Mouse (Mus musculus) erythroblast, embryonic 14.5 days (primary cell): ENCODE data around the gene Eif2ak3. TPM values are rescaled to one million over a fixed set of nuclear protein-coding genes. Genes with fewer than 3 reads are reported as not detected.

Experiments used
- H3K27me3 ChIP-seq: 2 replicates; pipeline ENCODE4 v1.6.1; 2012; ENCODE audit warnings: inconsistent platforms; ENCODE audit not compliant: control insufficient read depth
- H3K36me3 ChIP-seq: 2 replicates; pipeline ENCODE4 v1.6.1; 2012; ENCODE audit warnings: mild to moderate bottlenecking, inconsistent platforms; ENCODE audit not compliant: control insufficient read depth
- H3K4me1 ChIP-seq: 2 replicates; pipeline ENCODE4 v1.6.1; 2012; ENCODE audit warnings: inconsistent platforms; ENCODE audit not compliant: control insufficient read depth
- H3K4me3 ChIP-seq: replicated peaks from 2 replicates; pipeline ENCODE3; 2012; ENCODE audit warnings: moderate library complexity, mild to moderate bottlenecking, inconsistent platforms
- H3K9me3 ChIP-seq: 2 replicates; pipeline ENCODE4 v1.6.1; 2012; ENCODE audit warnings: low read length, inconsistent platforms, mixed read lengths; ENCODE audit not compliant: control insufficient read depth
- GATA1 ChIP-seq: IDR thresholded peaks from 2 replicates; pipeline ENCODE4 v1.6.1; 2012; ENCODE audit warnings: low read length, inconsistent platforms, mixed read lengths
- TAL1 ChIP-seq: IDR thresholded peaks from 3 replicates; pipeline ENCODE4 v1.6.1; 2012; ENCODE audit warnings: low read length, inconsistent platforms, mixed read lengths
- polyA plus RNA-seq: library from polyadenylated mRNA; stranded (reverse); fragments of >175 nt; gene quantifications from 2 replicates; pipeline ENCODE4 v1.2.3, GENCODE M21; 2012

Eif2ak3 gene
- 0.09 and 0.44 TPM in 2 replicates for polyA plus RNA-seq

DNA sequence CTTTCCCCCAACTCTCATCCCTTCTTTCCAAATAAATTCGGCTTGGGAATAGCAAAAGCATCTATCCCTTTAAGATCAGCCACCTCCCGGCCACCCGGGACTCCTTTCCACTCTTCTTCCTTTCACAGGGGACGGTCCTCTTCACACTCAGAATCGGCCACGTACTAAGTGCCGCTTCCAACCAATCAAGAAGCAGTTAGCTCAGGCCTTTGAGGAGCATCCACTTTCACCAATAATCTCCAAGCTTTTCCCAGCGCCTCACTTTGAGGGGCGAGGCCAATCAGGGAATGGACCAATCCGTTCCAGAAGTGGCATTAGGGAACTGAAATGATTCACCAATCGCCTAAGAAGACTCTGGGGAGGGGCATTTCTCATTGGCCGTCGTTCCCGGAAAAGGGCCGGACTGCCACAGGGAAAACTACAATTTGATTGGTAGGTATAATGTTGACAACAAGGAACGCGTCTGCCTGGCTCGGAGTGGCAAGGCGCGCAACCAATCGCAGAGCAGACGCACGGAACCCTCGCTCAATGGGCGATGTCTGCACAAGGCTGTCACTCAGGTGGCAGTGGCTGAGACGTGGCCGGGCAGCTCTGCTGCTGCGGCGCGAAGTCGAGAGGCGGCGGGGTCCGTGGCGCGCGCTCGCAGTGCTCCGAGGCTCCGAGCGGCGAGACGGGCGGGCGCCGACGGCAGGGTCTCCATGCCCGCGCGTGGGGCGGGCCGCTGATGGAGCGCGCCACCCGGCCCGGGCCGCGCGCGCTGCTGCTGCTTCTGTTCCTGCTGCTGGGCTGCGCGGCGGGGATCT, at the start of gene Eif2ak3:
Eif2ak3 (plus strand) TSS at position 514 of the 803 bp plus-strand sequence.
- TF ChIP-seq GATA1: no peak
- TF ChIP-seq TAL1: no peak
- peaks cover 43% of the 10 kb centered on the region for H3K4me1 ChIP-seq
- no peaks in the 10 kb centered on the region for H3K27me3 ChIP-seq

DNA sequence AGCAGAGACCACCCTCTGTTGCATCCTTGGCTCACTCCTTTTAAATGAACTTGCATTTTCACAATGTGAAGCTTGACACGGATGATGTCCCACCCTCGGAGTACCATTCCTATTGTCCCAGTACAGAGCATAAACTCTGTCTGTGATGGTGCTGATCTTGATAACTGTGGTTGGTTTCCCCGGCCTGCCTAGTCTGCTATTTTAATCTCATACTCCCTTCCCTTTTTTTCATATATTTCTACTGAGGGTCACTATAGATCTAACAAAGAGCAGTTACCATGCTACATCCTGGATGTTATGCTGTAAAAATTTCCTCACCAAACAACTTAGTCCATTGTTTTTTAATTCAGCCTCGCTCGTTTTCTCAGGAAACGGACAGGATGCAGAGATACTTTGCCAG, 47.4 kb upstream of the Eif2ak3 start:
- no peak overlapping the region for H3K4me3 ChIP-seq
- H3K36me3 ChIP-seq: no peaks in the 10 kb centered on the region
- TF ChIP-seq GATA1 (no peak), TAL1 (no peak)
- peaks cover 49% of the 10 kb centered on the region for H3K4me1 ChIP-seq
- H3K9me3 ChIP-seq: no peaks in the 10 kb centered on the region
- no peaks in the 10 kb centered on the region for H3K27me3 ChIP-seq

More for the DNA sequence above, at the start of gene Eif2ak3:
- peaks cover 9% of the 10 kb centered on the region for H3K36me3 ChIP-seq
- H3K9me3 ChIP-seq: no peaks in the 10 kb centered on the region
- peak within 1 kb of the TSS; percentile 74 for H3K4me3 ChIP-seq

DNA sequence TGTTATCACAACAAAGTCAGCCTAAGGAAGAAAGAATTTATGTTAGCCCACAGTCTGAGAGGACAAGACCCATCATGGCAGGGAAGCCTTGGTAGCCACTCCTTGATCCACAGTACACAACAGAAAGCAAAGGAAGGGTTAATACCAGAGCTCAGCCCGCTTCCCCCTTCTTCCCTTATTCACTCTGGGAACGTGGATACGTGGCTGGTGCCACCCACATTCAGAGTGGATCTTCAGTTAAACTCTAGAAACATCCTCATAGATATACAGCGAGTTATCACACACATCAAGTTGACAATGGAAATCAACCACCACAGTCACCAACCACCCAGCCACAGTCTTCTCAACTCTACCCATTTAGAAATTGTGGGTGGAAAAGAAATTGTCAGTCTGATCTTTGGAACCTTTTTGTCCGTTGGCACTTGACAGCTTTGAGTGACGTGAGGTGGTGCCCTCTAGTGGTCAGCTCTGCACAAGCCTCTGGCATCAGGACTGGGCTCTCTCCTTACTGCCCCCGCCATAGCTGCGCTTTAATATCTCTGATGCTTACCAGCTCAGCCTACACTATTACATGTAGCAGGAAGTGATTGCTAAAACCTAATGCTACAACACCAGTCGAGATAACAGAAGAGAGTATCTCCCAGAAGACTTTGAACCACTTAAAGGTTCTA, 46.6 kb upstream of the Eif2ak3 start:
- Histone ChIP-seq H3K9me3 (no peaks in the 10 kb centered on the region), H3K36me3 (no peaks in the 10 kb centered on the region), H3K4me3 (no peak overlapping the region), H3K27me3 (peaks cover under 1% of the 10 kb centered on the region; the same call in 1 of the 2 replicates), H3K4me1 (peaks cover 46% of the 10 kb centered on the region)
- TF ChIP-seq TAL1 (no peak), GATA1 (no peak)

DNA sequence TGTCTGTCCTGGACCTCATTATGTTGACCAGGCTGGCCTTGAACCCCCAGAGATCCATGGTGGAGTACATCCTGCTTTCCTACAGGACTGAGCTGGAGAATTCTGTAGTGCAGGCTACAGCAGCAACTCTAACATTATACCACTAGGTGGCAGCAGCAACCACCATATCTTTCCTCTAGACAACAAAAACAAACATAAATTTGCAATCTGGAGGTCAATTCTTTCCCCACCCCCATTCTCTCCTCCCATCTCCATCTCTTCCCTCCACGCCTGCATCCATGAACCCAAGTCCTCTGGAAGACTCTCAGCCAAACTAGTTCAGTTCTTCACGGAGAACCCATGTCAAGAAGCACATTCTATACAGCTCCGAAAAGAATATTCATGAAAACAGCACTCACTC, 39.7 kb upstream of the Eif2ak3 start:
- peak overlapping the region; percentile 46 for H3K4me3 ChIP-seq
- no peaks in the 10 kb centered on the region for H3K9me3 ChIP-seq
- H3K36me3 ChIP-seq: no peaks in the 10 kb centered on the region
- peaks cover 19% of the 10 kb centered on the region for H3K4me1 ChIP-seq
- TF ChIP-seq TAL1 (no peak), GATA1 (no peak)
- peaks cover 3% of the 10 kb centered on the region; the same call in 1 of the 2 replicates for H3K27me3 ChIP-seq

DNA sequence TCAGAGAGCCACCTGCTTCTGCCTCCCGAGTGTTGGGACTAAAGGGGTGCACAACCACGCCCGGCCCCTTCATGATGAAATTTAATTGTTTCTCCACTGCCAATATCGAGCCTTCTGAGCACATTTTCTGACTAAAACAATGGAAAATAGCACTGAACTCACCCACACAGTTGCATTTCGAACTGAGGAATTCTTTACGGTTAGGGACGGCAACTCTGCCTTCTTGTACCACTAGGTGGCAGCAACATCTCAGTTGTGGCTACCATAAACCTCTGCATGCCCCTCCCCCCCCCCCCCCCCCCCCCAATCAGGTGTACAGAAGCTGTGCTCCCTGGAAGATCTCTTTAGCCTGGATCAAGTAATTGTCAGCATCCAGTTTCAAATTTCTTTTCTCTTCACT, 39.0 kb upstream of the Eif2ak3 start:
- H3K4me3 ChIP-seq: peak overlapping the region; percentile 41
- H3K27me3 ChIP-seq: peaks cover 3% of the 10 kb centered on the region; the same call in 1 of the 2 replicates
- H3K36me3 ChIP-seq: no peaks in the 10 kb centered on the region
- no peaks in the 10 kb centered on the region for H3K9me3 ChIP-seq
- TF ChIP-seq GATA1 (no peak), TAL1 (no peak)
- peaks cover 19% of the 10 kb centered on the region for H3K4me1 ChIP-seq

DNA sequence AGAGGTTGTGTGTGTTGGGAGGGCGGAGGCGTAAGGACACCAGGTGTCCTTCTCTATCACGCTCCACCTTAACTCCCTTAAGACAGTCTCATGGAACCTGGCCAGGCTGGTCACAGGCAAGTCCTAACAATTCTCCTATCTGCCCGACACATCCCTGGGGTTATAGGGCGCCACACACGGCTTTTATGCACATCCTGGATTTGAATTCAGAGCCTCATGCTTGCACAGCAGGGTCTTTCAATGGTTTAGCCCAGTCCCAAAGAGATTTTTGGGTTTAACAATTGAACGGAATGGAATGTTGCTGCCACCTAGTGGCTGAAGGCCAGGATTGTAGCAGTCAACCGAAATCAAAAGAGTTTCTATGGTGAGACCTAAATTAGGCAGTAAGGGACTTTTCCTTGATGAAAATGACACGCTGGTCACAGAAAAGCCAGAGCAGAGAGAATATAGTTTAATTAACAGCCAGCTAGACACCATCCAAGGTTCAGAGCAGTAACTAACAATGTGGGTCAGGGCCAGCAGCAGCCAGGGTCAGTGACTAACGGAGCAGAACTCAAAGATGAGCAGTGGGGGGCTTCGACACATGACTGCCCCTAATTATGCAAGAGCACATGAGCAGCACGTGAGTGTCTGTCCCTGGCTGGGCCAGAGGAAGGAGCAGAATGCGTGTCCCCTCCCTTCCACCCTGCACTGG, 38.3 kb upstream of the Eif2ak3 start:
- H3K27me3 ChIP-seq: peaks cover 3% of the 10 kb centered on the region; the same call in 1 of the 2 replicates
- peaks cover 24% of the 10 kb centered on the region for H3K4me1 ChIP-seq
- H3K4me3 ChIP-seq: peak overlapping the region; percentile 11
- no peaks in the 10 kb centered on the region for H3K9me3 ChIP-seq
- H3K36me3 ChIP-seq: no peaks in the 10 kb centered on the region
- TF ChIP-seq GATA1 (no peak), TAL1 (no peak)

DNA sequence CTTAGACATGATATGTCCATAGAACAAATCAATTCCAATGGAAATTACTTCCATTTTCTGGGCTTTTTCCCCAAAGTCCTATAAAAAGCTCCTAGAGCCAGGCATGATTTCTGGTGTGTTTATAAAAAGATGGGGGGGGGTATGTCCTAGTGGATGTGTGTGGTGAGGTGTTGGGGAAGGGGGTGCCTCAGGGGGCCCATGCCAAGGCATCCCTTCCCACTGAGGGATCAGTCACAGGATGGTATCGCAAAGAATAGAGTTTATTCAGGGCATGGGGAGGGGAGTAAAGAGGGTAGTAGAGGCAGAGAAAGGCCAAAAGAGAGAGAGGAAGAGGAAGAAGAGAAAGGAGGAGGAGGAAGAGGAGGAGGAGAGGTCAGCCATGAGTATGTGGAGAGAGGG, 37.8 kb upstream of the Eif2ak3 start:
- TF ChIP-seq TAL1 (no peak), GATA1 (no peak)
- no peak overlapping the region for H3K4me3 ChIP-seq

DNA sequence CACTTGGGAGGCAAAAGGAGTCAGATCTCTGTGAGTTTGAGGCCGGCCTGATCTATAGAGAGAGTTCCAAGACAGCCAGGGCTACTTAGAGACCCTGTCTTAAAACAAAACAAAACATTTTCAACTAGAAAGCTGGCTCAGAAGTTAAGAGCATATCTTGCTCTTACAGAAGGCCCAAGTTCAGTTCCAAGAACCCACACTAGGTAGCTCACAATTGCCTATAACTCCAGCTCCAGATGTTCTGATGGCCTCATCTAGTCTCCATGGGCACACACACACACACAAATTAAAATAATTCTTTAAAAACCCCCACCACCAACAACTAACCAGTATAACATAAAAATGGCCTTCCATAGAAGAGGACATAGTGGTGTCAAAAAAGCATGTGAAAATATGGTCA, 33.8 kb upstream of the Eif2ak3 start:
- TF ChIP-seq TAL1 (no peak), GATA1 (no peak)
- H3K4me1 ChIP-seq: peaks cover 21% of the 10 kb centered on the region
- no peaks in the 10 kb centered on the region for H3K36me3 ChIP-seq

More for the DNA sequence above, 37.8 kb upstream of the Eif2ak3 start:
- Histone ChIP-seq H3K4me1 (peaks cover 25% of the 10 kb centered on the region), H3K36me3 (no peaks in the 10 kb centered on the region), H3K27me3 (peaks cover 3% of the 10 kb centered on the region; the same call in 1 of the 2 replicates), H3K9me3 (no peaks in the 10 kb centered on the region)

More for the DNA sequence above, 33.8 kb upstream of the Eif2ak3 start:
- H3K9me3 ChIP-seq: no peaks in the 10 kb centered on the region
- H3K4me3 ChIP-seq: no peak overlapping the region
- no peaks in the 10 kb centered on the region for H3K27me3 ChIP-seq
